Mouse (Mus musculus) lung, postnatal 0 days (tissue): ENCODE measurements around the gene Thop1.

Source experiments
- CTCF ChIP-seq: IDR thresholded peaks from 2 replicates; pipeline ENCODE4 v1.5.1; 2016; ENCODE audit warnings: antibody characterized with exemption, mild to moderate bottlenecking
- EP300 ChIP-seq: IDR thresholded peaks from 2 replicates; pipeline ENCODE4 v1.6.1; 2016; ENCODE audit warnings: antibody characterized with exemption, mild to moderate bottlenecking, control low read depth

DNA sequence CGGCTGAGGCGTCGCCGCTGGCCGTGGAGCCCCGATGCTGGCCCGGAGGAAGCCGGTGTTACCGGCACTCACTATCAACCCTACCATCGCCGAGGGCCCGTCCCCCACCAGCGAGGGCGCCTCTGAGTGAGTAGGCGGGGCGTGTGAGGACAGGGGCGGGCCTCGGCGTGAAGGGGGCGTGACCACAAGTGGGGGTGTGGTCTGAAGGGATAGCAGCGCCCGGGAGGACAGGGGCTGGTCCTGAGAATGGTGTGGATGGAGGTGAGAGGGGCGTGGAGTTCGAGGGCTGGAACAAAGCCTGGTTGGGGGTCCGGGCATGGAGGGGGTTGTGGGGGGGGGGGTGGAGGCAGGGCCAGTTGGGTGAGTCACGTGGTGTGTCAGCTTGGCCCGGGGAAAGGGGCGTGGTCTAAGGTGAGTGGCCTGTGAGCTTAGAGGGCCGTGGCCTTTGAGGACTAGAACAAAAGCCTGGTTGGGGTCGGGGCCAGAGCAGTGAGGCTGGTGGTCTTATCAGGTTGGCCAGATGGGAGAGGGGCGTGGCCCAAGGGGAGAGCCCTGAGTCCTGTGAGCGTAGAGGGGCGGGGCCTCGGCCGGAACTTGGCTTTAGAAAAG, 36.4 kb downstream of the Thop1 start:
- TF ChIP-seq EP300 (no peak), CTCF (peak; percentile 56)
